Mouse (Mus musculus): ENCODE data around the gene Snrnp40. TPM values are rescaled to one million over a fixed set of nuclear protein-coding genes. Genes with fewer than 3 reads are reported as not detected.

The Snrnp40 gene
- polyA plus RNA-seq, 1 experiment, result 88.4 TPM

DNA sequence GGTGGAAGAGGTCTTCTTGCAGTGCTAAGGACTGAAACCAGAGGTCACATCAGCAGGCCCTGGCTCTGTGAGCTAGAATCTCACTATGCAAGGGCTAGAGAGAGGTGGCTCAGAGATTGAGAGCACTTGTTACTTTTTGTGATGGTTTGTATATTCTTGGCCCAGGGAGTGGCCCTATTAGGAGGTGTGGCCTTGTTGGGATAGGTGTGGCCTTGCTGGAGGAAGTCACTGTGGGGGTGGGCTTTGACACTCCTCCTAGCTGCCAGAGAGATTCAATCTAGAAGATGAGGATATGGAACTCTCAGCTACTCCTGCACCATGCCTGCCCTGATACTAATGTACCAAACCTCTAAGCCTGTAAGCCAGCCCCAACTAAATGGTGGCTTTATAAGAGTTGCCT, 2.0 kb upstream of the Snrnp40 start:
- Histone ChIP-seq H3K9me3 (replicated peaks; ENCODE audit: control insufficient read depth, insufficient read depth, low read length, poor library complexity, severe bottlenecking) (no peaks in the 10 kb centered on the region), H3K27ac (ENCODE audit: insufficient read depth, low read length) (no peak overlapping the region), H3K36me3 (ENCODE audit: control insufficient read depth, insufficient read depth, low read length, poor library complexity, severe bottlenecking) (no peaks in the 10 kb centered on the region; the same call in 1 of the 2 replicates), H3K27me3 (ENCODE audit: control insufficient read depth, insufficient read depth, low read length, poor library complexity, severe bottlenecking) (no peaks in the 10 kb centered on the region), H3K4me3 (ENCODE audit: low read depth, low read length) (no peak overlapping the region), H3K4me1 (ENCODE audit: control insufficient read depth, insufficient read depth, low read length) (no peaks in the 10 kb centered on the region), H3K9ac (ENCODE audit: low read depth, poor library complexity, severe bottlenecking) (no peak overlapping the region)
- TF ChIP-seq POLR2A (IDR thresholded peaks at IDR 0.05; ENCODE audit: insufficient read depth, low read length), result no peak
- no peak for TF ChIP-seq CTCF (IDR thresholded peaks at IDR 0.05; ENCODE audit: low read depth, low read length)
- TF ChIP-seq EP300 (IDR thresholded peaks at IDR 0.05; ENCODE audit: insufficient read depth, low read depth, low read length), result no peak

DNA sequence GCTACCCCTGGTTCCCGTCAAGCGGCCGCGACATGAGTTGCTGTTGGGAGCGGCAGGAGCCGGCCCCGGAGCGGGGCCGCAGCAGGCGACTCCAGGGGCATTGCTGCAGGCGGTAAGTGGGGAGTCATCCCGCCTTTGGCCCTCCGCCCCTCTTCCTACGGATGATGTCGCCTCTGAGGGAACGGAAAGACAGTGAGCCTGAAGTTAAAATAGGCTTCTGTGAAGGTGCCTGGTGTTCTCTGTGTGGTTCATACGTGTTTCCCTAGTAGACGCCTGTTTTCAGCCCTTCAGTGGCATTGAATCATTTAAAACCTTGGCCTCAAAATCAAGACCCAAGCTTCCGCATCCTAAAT, 282 bp downstream of the Snrnp40 start:
- no peak for TF ChIP-seq POLR2A (IDR thresholded peaks at IDR 0.05; ENCODE audit: insufficient read depth, low read length)
- TF ChIP-seq EP300 (IDR thresholded peaks at IDR 0.05; ENCODE audit: insufficient read depth, low read depth, low read length), result no peak
- no peak for TF ChIP-seq CTCF (IDR thresholded peaks at IDR 0.05; ENCODE audit: low read depth, low read length)

DNA sequence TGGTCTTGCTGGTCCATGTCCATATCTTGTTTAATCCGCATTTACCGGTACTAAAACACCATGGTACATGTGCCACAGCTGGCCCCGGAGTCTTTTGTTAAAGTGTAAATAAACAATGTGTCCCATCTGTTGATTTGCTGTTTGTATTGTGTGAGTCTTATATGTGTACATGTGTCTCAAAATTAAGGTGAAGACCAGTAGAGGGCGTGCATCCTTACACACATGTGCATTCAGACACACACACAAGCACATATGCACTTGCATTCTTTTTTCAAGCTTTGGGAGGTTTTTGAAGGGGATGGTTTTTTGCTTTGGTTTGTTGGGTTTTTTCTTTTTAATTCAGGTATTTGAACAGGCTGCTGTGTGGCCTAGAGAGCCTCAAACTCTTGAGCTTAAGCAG, 16.7 kb downstream of the Snrnp40 start:
- H3K9ac ChIP-seq (ENCODE audit: low read depth, poor library complexity, severe bottlenecking), result no peak overlapping the region
- peaks cover 44% of the 10 kb centered on the region for H3K36me3 ChIP-seq (ENCODE audit: control insufficient read depth, insufficient read depth, low read length, poor library complexity, severe bottlenecking)
- no peaks in the 10 kb centered on the region for H3K27me3 ChIP-seq (ENCODE audit: control insufficient read depth, insufficient read depth, low read length, poor library complexity, severe bottlenecking)
- TF ChIP-seq EP300 (IDR thresholded peaks at IDR 0.05; ENCODE audit: insufficient read depth, low read depth, low read length) (no peak), POLR2A (IDR thresholded peaks at IDR 0.05; ENCODE audit: insufficient read depth, low read length) (no peak)
- no peaks in the 10 kb centered on the region for H3K4me1 ChIP-seq (ENCODE audit: control insufficient read depth, insufficient read depth, low read length)
- no peak overlapping the region for H3K4me3 ChIP-seq (ENCODE audit: low read depth, low read length)
- no peaks in the 10 kb centered on the region for H3K9me3 ChIP-seq (replicated peaks; ENCODE audit: control insufficient read depth, insufficient read depth, low read length, poor library complexity, severe bottlenecking)
- no peak overlapping the region for H3K27ac ChIP-seq (ENCODE audit: insufficient read depth, low read length)

More for the DNA sequence above, 282 bp downstream of the Snrnp40 start:
- Histone ChIP-seq H3K27me3 (ENCODE audit: control insufficient read depth, insufficient read depth, low read length, poor library complexity, severe bottlenecking) (no peaks in the 10 kb centered on the region), H3K27ac (ENCODE audit: insufficient read depth, low read length) (0 out of 2 replicates have a peak overlapping the region, but pooled peaks have one; percentile 8), H3K9ac (ENCODE audit: low read depth, poor library complexity, severe bottlenecking) (peak overlapping the region; percentile 97), H3K36me3 (ENCODE audit: control insufficient read depth, insufficient read depth, low read length, poor library complexity, severe bottlenecking) (peaks cover 12% of the 10 kb centered on the region), H3K4me3 (ENCODE audit: low read depth, low read length) (peak overlapping the region; percentile 96), H3K9me3 (replicated peaks; ENCODE audit: control insufficient read depth, insufficient read depth, low read length, poor library complexity, severe bottlenecking) (no peaks in the 10 kb centered on the region), H3K4me1 (ENCODE audit: control insufficient read depth, insufficient read depth, low read length) (no peaks in the 10 kb centered on the region)

DNA sequence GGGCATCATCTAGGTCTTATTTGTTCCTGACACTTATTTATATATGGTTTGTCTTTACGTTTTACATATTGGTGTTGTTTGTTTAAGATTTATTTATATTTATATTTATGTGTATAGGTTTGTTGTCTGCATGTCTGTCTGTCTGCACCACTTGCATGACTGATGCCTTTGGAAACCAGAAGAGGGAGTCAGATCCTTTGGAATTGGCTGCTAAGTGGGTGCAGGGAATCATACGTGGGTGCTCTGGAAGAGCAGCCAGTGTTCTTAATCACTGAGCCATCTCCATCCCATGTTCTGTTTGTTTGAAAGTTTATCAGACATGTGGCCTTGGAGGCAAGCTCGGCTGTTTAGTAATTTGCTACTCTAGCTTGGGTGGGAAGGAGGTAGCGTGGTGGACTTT, 17.6 kb downstream of the Snrnp40 start:
- Histone ChIP-seq H3K27ac (ENCODE audit: insufficient read depth, low read length) (no peak overlapping the region), H3K9me3 (replicated peaks; ENCODE audit: control insufficient read depth, insufficient read depth, low read length, poor library complexity, severe bottlenecking) (no peaks in the 10 kb centered on the region), H3K9ac (ENCODE audit: low read depth, poor library complexity, severe bottlenecking) (no peak overlapping the region), H3K4me3 (ENCODE audit: low read depth, low read length) (no peak overlapping the region), H3K27me3 (ENCODE audit: control insufficient read depth, insufficient read depth, low read length, poor library complexity, severe bottlenecking) (no peaks in the 10 kb centered on the region), H3K36me3 (ENCODE audit: control insufficient read depth, insufficient read depth, low read length, poor library complexity, severe bottlenecking) (peaks cover 44% of the 10 kb centered on the region), H3K4me1 (ENCODE audit: control insufficient read depth, insufficient read depth, low read length) (no peaks in the 10 kb centered on the region)
- TF ChIP-seq POLR2A (IDR thresholded peaks at IDR 0.05; ENCODE audit: insufficient read depth, low read length) (no peak), EP300 (IDR thresholded peaks at IDR 0.05; ENCODE audit: insufficient read depth, low read depth, low read length) (no peak), CTCF (IDR thresholded peaks at IDR 0.05; ENCODE audit: low read depth, low read length) (no peak)

DNA sequence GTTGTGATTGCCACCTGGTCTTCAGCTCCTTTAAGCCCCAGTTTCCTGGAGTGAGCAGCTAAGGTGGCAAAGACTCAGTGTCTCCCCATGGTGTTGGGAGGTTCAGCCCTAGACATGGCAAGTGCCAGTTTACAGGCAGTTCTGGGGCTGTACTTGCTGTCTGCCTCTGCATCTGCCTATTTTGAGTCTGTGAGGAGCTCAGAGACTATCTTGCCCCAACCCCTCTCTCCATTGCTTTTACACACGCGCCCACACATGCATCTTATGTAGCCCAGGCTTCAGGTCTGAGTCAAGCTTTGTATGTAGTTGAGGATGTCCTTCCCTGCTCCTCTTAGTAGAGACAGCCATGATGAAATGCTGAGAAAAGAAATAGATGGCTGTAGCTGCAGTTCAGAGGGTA, 19.2 kb downstream of the Snrnp40 start:
- Histone ChIP-seq H3K36me3 (ENCODE audit: control insufficient read depth, insufficient read depth, low read length, poor library complexity, severe bottlenecking) (peaks cover 41% of the 10 kb centered on the region), H3K27ac (ENCODE audit: insufficient read depth, low read length) (no peak overlapping the region; the same call in 1 of the 2 replicates)
- TF ChIP-seq CTCF (IDR thresholded peaks at IDR 0.05; ENCODE audit: low read depth, low read length), result no peak
- no peak for TF ChIP-seq EP300 (IDR thresholded peaks at IDR 0.05; ENCODE audit: insufficient read depth, low read depth, low read length)
- TF ChIP-seq POLR2A (IDR thresholded peaks at IDR 0.05; ENCODE audit: insufficient read depth, low read length), result no peak

DNA sequence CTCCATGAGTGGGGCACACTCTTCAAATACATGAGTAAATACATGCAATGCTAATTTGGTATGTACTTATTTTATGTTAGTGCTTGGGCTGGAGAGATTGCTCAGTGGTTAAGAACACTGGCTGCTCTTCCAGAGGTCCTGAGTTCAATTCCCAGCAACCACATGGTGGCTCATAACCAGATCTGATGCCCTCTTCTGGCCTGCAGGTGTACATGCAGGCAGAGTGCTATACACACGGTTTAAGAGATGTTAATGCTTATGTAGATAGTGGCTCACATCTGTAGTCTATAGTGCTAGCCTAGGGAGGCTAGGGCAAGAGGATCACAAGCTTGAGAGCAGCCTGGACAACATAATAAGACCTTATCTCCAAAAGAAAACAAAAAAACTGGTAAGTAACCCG, 20.5 kb downstream of the Snrnp40 start:
- H3K27ac ChIP-seq (ENCODE audit: insufficient read depth, low read length), result no peak overlapping the region
- no peak overlapping the region for H3K9ac ChIP-seq (ENCODE audit: low read depth, poor library complexity, severe bottlenecking)
- TF ChIP-seq POLR2A (IDR thresholded peaks at IDR 0.05; ENCODE audit: insufficient read depth, low read length), result no peak
- no peak for TF ChIP-seq EP300 (IDR thresholded peaks at IDR 0.05; ENCODE audit: insufficient read depth, low read depth, low read length)
- peak; percentile 5 for TF ChIP-seq CTCF (IDR thresholded peaks at IDR 0.05; ENCODE audit: low read depth, low read length)
- no peaks in the 10 kb centered on the region for H3K9me3 ChIP-seq (replicated peaks; ENCODE audit: control insufficient read depth, insufficient read depth, low read length, poor library complexity, severe bottlenecking)
- no peaks in the 10 kb centered on the region for H3K27me3 ChIP-seq (ENCODE audit: control insufficient read depth, insufficient read depth, low read length, poor library complexity, severe bottlenecking)
- no peak overlapping the region for H3K4me3 ChIP-seq (ENCODE audit: low read depth, low read length)
- no peaks in the 10 kb centered on the region for H3K4me1 ChIP-seq (ENCODE audit: control insufficient read depth, insufficient read depth, low read length)
- H3K36me3 ChIP-seq (ENCODE audit: control insufficient read depth, insufficient read depth, low read length, poor library complexity, severe bottlenecking), result peaks cover 48% of the 10 kb centered on the region

More for the DNA sequence above, 19.2 kb downstream of the Snrnp40 start:
- Histone ChIP-seq H3K4me3 (ENCODE audit: low read depth, low read length) (no peak overlapping the region), H3K4me1 (ENCODE audit: control insufficient read depth, insufficient read depth, low read length) (no peaks in the 10 kb centered on the region), H3K27me3 (ENCODE audit: control insufficient read depth, insufficient read depth, low read length, poor library complexity, severe bottlenecking) (no peaks in the 10 kb centered on the region), H3K9me3 (replicated peaks; ENCODE audit: control insufficient read depth, insufficient read depth, low read length, poor library complexity, severe bottlenecking) (no peaks in the 10 kb centered on the region), H3K9ac (ENCODE audit: low read depth, poor library complexity, severe bottlenecking) (no peak overlapping the region)
